Mouse (Mus musculus): ENCODE measurements around the gene Ralgps1. TPM values are rescaled to one million over a fixed set of nuclear protein-coding genes. Genes with fewer than 3 reads are reported as not detected.

Ralgps1 gene
- total and polyA plus RNA-seq, 3 experiments: 0.89 to 2.6 TPM; not detected in 1

DNA sequence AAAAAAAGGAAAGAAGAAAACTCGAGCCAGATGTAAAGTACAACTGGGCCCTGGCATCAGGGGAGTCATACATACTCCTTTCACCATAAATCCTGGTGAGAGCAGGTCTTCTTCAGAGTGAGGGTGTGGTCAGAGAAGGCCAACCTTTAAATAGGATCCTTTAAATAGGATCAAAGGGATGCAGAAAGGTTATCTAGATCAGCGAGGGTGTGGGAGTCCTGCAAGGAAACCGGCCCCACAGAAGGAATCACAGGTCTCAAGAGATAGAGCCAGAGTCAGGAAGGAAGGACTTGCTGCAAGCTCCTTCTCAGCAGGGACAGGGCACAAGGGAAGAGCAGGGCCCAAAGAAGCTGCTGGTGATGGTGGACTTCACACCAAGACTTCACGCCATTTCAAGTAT lies 46.2 kb upstream of the Ralgps1 start:
- H3K36me3 ChIP-seq (ENCODE audit: control insufficient read depth in 1 of 2, insufficient read depth in 2 of 2, low read length in 2 of 2): peaks cover 0 to 1% of the 10 kb centered on the region in 2 experiments; a peak in 2 of 4 replicates

DNA sequence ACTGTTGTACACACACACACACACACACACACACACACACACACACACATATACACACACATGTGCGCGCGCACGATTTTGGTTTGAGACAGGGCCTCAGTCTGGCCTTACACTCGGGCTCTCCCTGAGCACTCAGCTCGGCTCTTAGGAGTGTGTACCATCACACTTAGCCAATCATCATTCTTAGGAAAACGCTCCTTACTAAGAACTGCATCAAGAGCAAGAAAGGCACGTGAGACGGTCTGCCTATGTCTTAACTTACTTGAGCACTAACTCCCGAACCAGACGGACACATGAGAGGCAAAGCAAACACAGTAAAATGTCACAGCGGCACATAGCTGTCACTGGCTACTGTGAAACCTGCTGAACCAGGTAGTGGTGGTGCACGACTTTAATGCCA lies 42.7 kb upstream of the Ralgps1 start:
- no peaks in the 10 kb centered on the region for H3K27me3 ChIP-seq (ENCODE audit: control insufficient read depth in 1 of 2, insufficient read depth in 2 of 2, low read length in 2 of 2)
- no peak for TF ChIP-seq USF2 (IDR thresholded peaks at IDR 0.05; ENCODE audit: borderline replicate concordance in 1 of 2, insufficient read depth in 1 of 2, low read depth in 1 of 2, low read length in 2 of 2)
- no peak overlapping the region for H3K9ac ChIP-seq (ENCODE audit: control insufficient read depth, low read depth, low read length, poor library complexity, severe bottlenecking)
- peaks cover 2% of the 10 kb centered on the region; the same call in 1 of the 2 replicates for H3K79me2 ChIP-seq (ENCODE audit: control insufficient read depth, insufficient read depth, low read length, poor library complexity)
- peaks cover 0 to 2% of the 10 kb centered on the region in 2 experiments; a peak in 2 of 4 replicates for H3K36me3 ChIP-seq (ENCODE audit: control insufficient read depth in 1 of 2, insufficient read depth in 2 of 2, low read length in 2 of 2)
- no peaks in the 10 kb centered on the region for H3K4me1 ChIP-seq (ENCODE audit: control insufficient read depth in 1 of 2, insufficient read depth in 2 of 2, low read length in 2 of 2)
- DNase-seq (ENCODE audit: low read depth, low spot score): no peak
- H3K27ac ChIP-seq (ENCODE audit: control insufficient read depth, low read depth, low read length): no peak overlapping the region
- H3K9me3 ChIP-seq (replicated peaks; ENCODE audit: insufficient read depth, low read length): no peaks in the 10 kb centered on the region
- H3K4me3 ChIP-seq (ENCODE audit: control insufficient read depth in 1 of 2, insufficient read depth in 1 of 2, low read depth in 2 of 2, low read length in 2 of 2): no peak overlapping the region

More for the DNA sequence above, 46.2 kb upstream of the Ralgps1 start:
- no peaks in the 10 kb centered on the region for H3K27me3 ChIP-seq (ENCODE audit: control insufficient read depth in 1 of 2, insufficient read depth in 2 of 2, low read length in 2 of 2)
- TF ChIP-seq MAX (IDR thresholded peaks at IDR 0.05; ENCODE audit: low read length) (no peak), ETS1 (IDR thresholded peaks at IDR 0.05; ENCODE audit: low read depth, low read length) (no peak), KAT2A (conservative IDR thresholded peaks at IDR 0.05; ENCODE audit: low read depth, low read length) (no peak)
- H3K27ac ChIP-seq (ENCODE audit: control insufficient read depth, low read depth, low read length): no peak overlapping the region
- H3K9ac ChIP-seq (ENCODE audit: control insufficient read depth, low read depth, low read length, poor library complexity, severe bottlenecking): no peak overlapping the region
- no peak for DNase-seq (ENCODE audit: low read depth, low spot score)
- no peaks in the 10 kb centered on the region for H3K4me1 ChIP-seq (ENCODE audit: control insufficient read depth in 1 of 2, insufficient read depth in 2 of 2, low read length in 2 of 2)
- peaks cover 2% of the 10 kb centered on the region; the same call in 1 of the 2 replicates for H3K79me2 ChIP-seq (ENCODE audit: control insufficient read depth, insufficient read depth, low read length, poor library complexity)
- H3K9me3 ChIP-seq (replicated peaks; ENCODE audit: insufficient read depth, low read length): no peaks in the 10 kb centered on the region
- no peak overlapping the region for H3K4me3 ChIP-seq (ENCODE audit: control insufficient read depth in 1 of 2, insufficient read depth in 1 of 2, low read depth in 2 of 2, low read length in 2 of 2)

DNA sequence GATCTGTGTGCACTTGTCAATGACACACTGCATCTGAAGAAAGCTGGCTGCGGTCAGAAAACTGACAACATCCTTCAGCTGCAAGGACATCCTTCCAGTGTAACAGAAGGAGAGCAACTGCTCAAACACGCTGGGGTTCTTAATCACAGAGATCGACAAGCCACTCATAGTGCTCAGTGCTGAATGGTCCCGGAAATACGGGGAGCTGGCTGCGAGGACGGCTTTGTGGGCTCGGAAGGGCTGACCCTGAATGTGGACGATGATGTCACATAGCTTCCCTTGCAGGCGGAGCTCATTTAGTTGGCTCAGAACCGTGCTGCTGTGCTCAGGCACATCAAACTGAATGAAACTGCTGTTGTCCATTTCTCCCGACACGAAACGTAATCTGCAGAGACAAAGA lies 40.8 kb upstream of the Ralgps1 start:
- Histone ChIP-seq H3K36me3 (ENCODE audit: control insufficient read depth in 1 of 2, insufficient read depth in 2 of 2, low read length in 2 of 2) (peaks cover 0 to 2% of the 10 kb centered on the region in 2 experiments; a peak in 2 of 4 replicates), H3K4me3 (ENCODE audit: control insufficient read depth in 1 of 2, insufficient read depth in 1 of 2, low read depth in 2 of 2, low read length in 2 of 2) (no peak overlapping the region), H3K4me1 (ENCODE audit: control insufficient read depth in 1 of 2, insufficient read depth in 2 of 2, low read length in 2 of 2) (no peaks in the 10 kb centered on the region), H3K9ac (ENCODE audit: control insufficient read depth, low read depth, low read length, poor library complexity, severe bottlenecking) (no peak overlapping the region), H3K27me3 (ENCODE audit: control insufficient read depth in 1 of 2, insufficient read depth in 2 of 2, low read length in 2 of 2) (no peaks in the 10 kb centered on the region), H3K27ac (ENCODE audit: control insufficient read depth, low read depth, low read length) (no peak overlapping the region), H3K79me2 (ENCODE audit: control insufficient read depth, insufficient read depth, low read length, poor library complexity) (no peaks in the 10 kb centered on the region), H3K9me3 (replicated peaks; ENCODE audit: insufficient read depth, low read length) (no peaks in the 10 kb centered on the region)
- no peak for TF ChIP-seq UBTF (IDR thresholded peaks at IDR 0.05; ENCODE audit: borderline replicate concordance, insufficient read depth, low read depth, low read length)
- no peak for TF ChIP-seq TBP (IDR thresholded peaks at IDR 0.05; ENCODE audit: low read depth, low read length)
- no peak for TF ChIP-seq TAL1 (IDR thresholded peaks at IDR 0.05; ENCODE audit: low read length)
- no peak for TF ChIP-seq USF1 (IDR thresholded peaks at IDR 0.05; ENCODE audit: low read depth, low read length)
- no peak for TF ChIP-seq POLR2A (IDR thresholded peaks at IDR 0.05; ENCODE audit: control insufficient read depth in 1 of 2, insufficient read depth in 1 of 2, low read depth in 1 of 2, low read length in 2 of 2, poor library complexity in 1 of 2)
- no peak for TF ChIP-seq KAT2A (conservative IDR thresholded peaks at IDR 0.05; ENCODE audit: low read depth, low read length)
- TF ChIP-seq SIN3A (IDR thresholded peaks at IDR 0.05; ENCODE audit: low read length): no peak
- no peak for TF ChIP-seq CHD2 (IDR thresholded peaks at IDR 0.05; ENCODE audit: low read length)
- no peak for TF ChIP-seq RCOR1 (IDR thresholded peaks at IDR 0.05; ENCODE audit: low read depth, low read length)
- TF ChIP-seq USF2 (IDR thresholded peaks at IDR 0.05; ENCODE audit: borderline replicate concordance in 1 of 2, insufficient read depth in 1 of 2, low read depth in 1 of 2, low read length in 2 of 2): no peak
- TF ChIP-seq ZC3H11A (IDR thresholded peaks at IDR 0.05; ENCODE audit: low read depth, low read length): no peak
- TF ChIP-seq ZNF384 (IDR thresholded peaks at IDR 0.05; ENCODE audit: low read depth, low read length): no peak
- TF ChIP-seq E2F4 (IDR thresholded peaks at IDR 0.05; ENCODE audit: borderline replicate concordance, low read depth, low read length): no peak
- no peak for TF ChIP-seq ZMIZ1 (IDR thresholded peaks at IDR 0.05; ENCODE audit: low read depth, low read length)
- no peak for TF ChIP-seq NRF1 (IDR thresholded peaks at IDR 0.05; ENCODE audit: insufficient read depth, low read depth, low read length, poor library complexity, severe bottlenecking)
- TF ChIP-seq POLR2AphosphoS2 (IDR thresholded peaks at IDR 0.05; ENCODE audit: low read length): no peak
- no peak for TF ChIP-seq MAX (IDR thresholded peaks at IDR 0.05; ENCODE audit: low read length)
- no peak for TF ChIP-seq ZKSCAN1 (IDR thresholded peaks at IDR 0.05; ENCODE audit: low read depth, low read length)
- no peak for TF ChIP-seq MXI1 (IDR thresholded peaks at IDR 0.05; ENCODE audit: low read depth, low read length)
- no peak for TF ChIP-seq SMC3 (IDR thresholded peaks at IDR 0.05; ENCODE audit: low read depth, low read length)
- no peak for DNase-seq (ENCODE audit: low read depth, low spot score)

Measured in MEL (cell line).